Mouse (Mus musculus) midbrain, embryonic 11.5 days (tissue): ENCODE measurements around the gene Them4. TPM values are rescaled to one million over a fixed set of nuclear protein-coding genes. Genes with fewer than 3 reads are reported as not detected.
A peak's percentile ranks its signal among the peaks of the same experiment; 100 is the strongest.
"Not testable (repeated sequence)": the region's sequence is repeated elsewhere in the genome, so short reads cannot be mapped to it uniquely, and the experiment has no call there.

Experiments used
- ATAC-seq: fragments of 200-750 bp; cut with Nextera tagmentation; 2 replicates; pipeline ENCODE4 v1.8.0; 2017; ENCODE audit warnings: moderate TSS enrichment, moderate library complexity; ENCODE audit not compliant: low FRiP score
- DNase-seq: peaks from one replicate; pipeline ENCODE4 v3.0.0; 2015; ENCODE audit warnings: low spot score; ENCODE audit errors: missing footprints
- H3K27ac ChIP-seq: fragments of 300-500 bp; sonication (generic); 2 replicates; pipeline ENCODE4 v1.5.1; 2014; ENCODE audit warnings: low read depth, low read length
- H3K27me3 ChIP-seq: fragments of 300-500 bp; sonication (generic); 2 replicates; pipeline ENCODE4 v1.6.1; 2014; ENCODE audit warnings: mild to moderate bottlenecking, low read length, moderate library complexity, mixed read lengths; ENCODE audit not compliant: control insufficient read depth, insufficient read depth
- H3K36me3 ChIP-seq: fragments of 300-500 bp; sonication (generic); 2 replicates; pipeline ENCODE4 v1.6.1; 2014; ENCODE audit warnings: mild to moderate bottlenecking, low read length, moderate library complexity, mixed read lengths; ENCODE audit not compliant: control insufficient read depth, insufficient read depth
- H3K4me1 ChIP-seq: fragments of 300-500 bp; sonication (generic); 2 replicates; pipeline ENCODE4 v1.6.1; 2014; ENCODE audit warnings: low read length; ENCODE audit not compliant: control insufficient read depth, insufficient read depth
- H3K4me2 ChIP-seq: fragments of 300-500 bp; sonication (generic); 2 replicates; pipeline ENCODE4 v1.6.1; 2014; ENCODE audit warnings: mild to moderate bottlenecking, moderate library complexity
- H3K4me3 ChIP-seq: fragments of 300-500 bp; sonication (generic); 2 replicates; pipeline ENCODE4 v1.5.1; 2014; ENCODE audit warnings: low read depth, low read length
- H3K9ac ChIP-seq: fragments of 300-500 bp; sonication (generic); 2 replicates; pipeline ENCODE4 v1.6.1; 2014; ENCODE audit warnings: low read length
- H3K9me3 ChIP-seq: fragments of 300-500 bp; sonication (generic); 2 replicates; pipeline ENCODE4 v1.6.1; 2016; ENCODE audit warnings: low read length; ENCODE audit not compliant: control insufficient read depth
- WGBS: fragments of 180-500 bp; shearing (Covaris S2); extraction: QIAGEN DNeasy Blood & Tissue Kit; methylation state at CpG from one replicate; pipeline ENCODE4 v1.1.7; 2014; 5-methylcytosine and 5-hydroxymethylcytosine counted together
- polyA plus RNA-seq: library from polyadenylated mRNA; unstranded; fragments of >200 nt; fragmentation: Nextera tagmentation; extraction: Ambion mirVana; gene quantifications from 2 replicates; pipeline ENCODE4 v1.2.1, GENCODE M21; 2014

Gene Them4
- 12.8 and 14.5 TPM in 2 replicates for polyA plus RNA-seq

GRCm38 (mm10) chr3:94309633-94310363 lies at the start of gene Them4:
Them4 (plus strand) TSS chr3:94310089.
- peak within 1 kb of the TSS; percentile 63 for H3K9ac ChIP-seq
- H3K9me3 ChIP-seq, result no peaks in the 10 kb centered on the region
- H3K4me1 ChIP-seq, result no peaks in the 10 kb centered on the region
- DNase-seq, result peak; percentile 98
- H3K27ac ChIP-seq, result peak within 1 kb of the TSS; percentile 30
- no peaks in the 10 kb centered on the region for H3K36me3 ChIP-seq
- peak; percentile 98 for ATAC-seq
- peak within 1 kb of the TSS; percentile 66 for H3K4me2 ChIP-seq
- no peaks in the 10 kb centered on the region for H3K27me3 ChIP-seq
- H3K4me3 ChIP-seq, result peak within 1 kb of the TSS; percentile 42
- 3% methylated on average over 47 of the region's 47 CpGs for WGBS

DNA sequence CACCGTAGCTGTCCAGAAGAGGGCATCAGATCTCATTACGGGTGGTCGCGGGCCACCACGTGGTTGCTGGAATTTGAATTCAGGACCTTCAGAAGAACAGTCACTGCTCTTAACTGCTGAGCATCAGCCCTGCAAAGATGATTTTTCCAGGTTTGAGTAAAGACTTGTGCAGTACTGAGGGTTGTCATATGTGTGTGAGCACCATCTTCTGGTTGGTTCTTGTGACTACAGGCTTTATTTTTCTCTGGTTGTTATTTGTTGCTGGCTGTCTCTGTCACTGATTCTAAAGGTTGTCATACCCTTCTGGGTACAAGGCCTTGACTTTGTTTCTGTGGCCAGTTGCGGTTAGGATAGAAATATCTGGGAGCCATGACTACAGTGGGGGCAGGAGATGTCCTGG lies 49.3 kb upstream of the Them4 start:
- H3K27me3 ChIP-seq, result no peaks in the 10 kb centered on the region
- ATAC-seq (peak; percentile 73), DNase-seq (peak; percentile 83)
- no peak overlapping the region for H3K27ac ChIP-seq
- 55% methylated on average over 6 of the region's 6 CpGs for WGBS
- H3K36me3 ChIP-seq, result no peaks in the 10 kb centered on the region
- H3K4me3 ChIP-seq, result no peak overlapping the region
- no peak overlapping the region for H3K9ac ChIP-seq
- no peaks in the 10 kb centered on the region for H3K9me3 ChIP-seq
- H3K4me2 ChIP-seq, result no peak overlapping the region
- no peaks in the 10 kb centered on the region for H3K4me1 ChIP-seq

- DNase-seq, H3K36me3 ChIP-seq, H3K9me3 ChIP-seq, ATAC-seq, H3K4me3 ChIP-seq, H3K27me3 ChIP-seq, H3K27ac ChIP-seq, H3K4me1 ChIP-seq, H3K9ac ChIP-seq, H3K4me2 ChIP-seq: not testable (repeated sequence)
- 100% methylated on average over 1 of the region's 1 CpGs for WGBS
These were observed 46.2 kb upstream of the Them4 start, which contains the start of gene Gm4778 for GRCm38 (mm10) chr3:94263736-94264135. Gm4778 (plus strand) TSS chr3:94264036.

DNA sequence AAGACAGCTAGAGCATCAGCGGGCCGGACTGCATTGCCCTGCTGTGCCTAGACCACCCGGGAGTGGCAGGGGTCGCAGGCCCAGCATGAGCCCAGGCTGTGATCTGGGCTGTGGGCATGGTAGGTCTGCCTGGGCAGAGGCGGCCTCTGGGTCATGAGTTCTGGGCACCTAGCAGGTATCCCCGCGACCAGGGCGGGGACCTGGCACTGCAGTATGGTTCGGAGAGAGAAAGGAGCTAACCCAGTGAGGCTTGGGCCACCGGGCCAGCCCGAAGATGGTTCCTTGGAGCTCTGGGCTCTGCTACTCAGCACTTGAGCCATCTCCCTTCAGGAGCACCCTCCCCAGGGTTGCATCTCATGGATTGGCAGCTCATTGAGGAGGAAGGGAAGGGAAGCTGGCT lies 33.9 kb upstream of the Them4 start:
- no peak overlapping the region for H3K27ac ChIP-seq
- ATAC-seq, result no peak
- H3K9ac ChIP-seq, result no peak overlapping the region
- H3K9me3 ChIP-seq, result no peaks in the 10 kb centered on the region
- H3K4me2 ChIP-seq, result no peak overlapping the region
- 84% methylated on average over 11 of the region's 11 CpGs for WGBS
- DNase-seq, result no peak
- H3K27me3 ChIP-seq, result no peaks in the 10 kb centered on the region
- no peaks in the 10 kb centered on the region for H3K36me3 ChIP-seq
- no peaks in the 10 kb centered on the region for H3K4me1 ChIP-seq
- H3K4me3 ChIP-seq, result no peak overlapping the region

GRCm38 (mm10) chr3:94305457-94305856 lies 4.4 kb upstream of the Them4 start:
- Histone ChIP-seq H3K4me1 (no peaks in the 10 kb centered on the region), H3K9ac (no peak overlapping the region), H3K27ac (no peak overlapping the region), H3K36me3 (no peaks in the 10 kb centered on the region), H3K4me2 (no peak overlapping the region), H3K4me3 (no peak overlapping the region), H3K27me3 (no peaks in the 10 kb centered on the region), H3K9me3 (no peaks in the 10 kb centered on the region)
- ATAC-seq (no peak), DNase-seq (no peak)
- 83% methylated on average over 1 of the region's 1 CpGs for WGBS

DNA sequence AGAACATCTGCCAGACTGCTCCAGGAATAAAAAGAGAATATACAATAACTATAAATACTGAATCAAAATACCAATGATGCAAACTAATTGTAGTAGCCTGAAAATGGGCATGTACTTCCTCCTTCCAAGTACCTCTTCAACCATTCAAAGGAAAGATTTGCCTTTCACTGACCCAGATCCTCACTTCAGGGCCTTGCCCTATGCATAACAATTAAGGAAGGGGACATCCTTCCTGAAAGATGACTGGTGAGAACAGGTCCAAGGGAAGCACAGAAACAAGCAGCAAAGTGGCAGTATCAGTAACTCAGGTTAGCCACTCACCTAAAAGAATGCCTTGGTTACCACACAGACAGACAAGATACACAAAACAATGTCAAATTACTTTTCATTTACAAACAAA lies 2.9 kb upstream of the Them4 start:
- no peak overlapping the region for H3K4me3 ChIP-seq
- no peak overlapping the region for H3K9ac ChIP-seq
- H3K27ac ChIP-seq, result no peak overlapping the region
- no peak for ATAC-seq
- no peak overlapping the region for H3K4me2 ChIP-seq
- H3K27me3 ChIP-seq, result no peaks in the 10 kb centered on the region
- no peak for DNase-seq
- no peaks in the 10 kb centered on the region for H3K36me3 ChIP-seq
- no peaks in the 10 kb centered on the region for H3K9me3 ChIP-seq
- no peaks in the 10 kb centered on the region for H3K4me1 ChIP-seq

DNA sequence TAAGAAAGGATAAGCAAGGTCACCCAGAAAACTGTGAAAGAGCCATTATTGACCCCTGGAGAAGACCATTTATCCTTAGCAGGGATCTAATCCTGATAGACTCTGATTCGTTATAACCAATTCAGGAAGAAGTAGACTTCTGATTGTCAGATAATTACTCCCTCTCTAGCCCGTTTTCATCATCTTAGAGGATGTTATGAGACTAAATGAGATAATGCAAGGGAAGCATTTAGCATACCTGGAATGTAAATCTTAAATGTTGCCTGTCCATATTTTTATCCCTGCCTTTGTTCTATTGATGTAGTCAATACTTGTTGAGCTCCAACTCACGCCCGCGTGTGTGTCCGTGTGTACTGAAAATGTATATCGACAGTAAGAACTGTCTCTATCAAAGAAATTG lies 602 bp downstream of the Them4 start:
- no peaks in the 10 kb centered on the region for H3K9me3 ChIP-seq
- H3K27me3 ChIP-seq, result no peaks in the 10 kb centered on the region
- peak overlapping the region; percentile 66 for H3K4me2 ChIP-seq
- ATAC-seq (no peak), DNase-seq (peak; percentile 86)
- peak overlapping the region; percentile 42 for H3K4me3 ChIP-seq
- H3K4me1 ChIP-seq, result no peaks in the 10 kb centered on the region
- H3K27ac ChIP-seq, result peak overlapping the region; percentile 30; the same call in 1 of the 2 replicates
- no peaks in the 10 kb centered on the region for H3K36me3 ChIP-seq
- 58% methylated on average over 7 of the region's 7 CpGs for WGBS
- H3K9ac ChIP-seq, result peak overlapping the region; percentile 63

DNA sequence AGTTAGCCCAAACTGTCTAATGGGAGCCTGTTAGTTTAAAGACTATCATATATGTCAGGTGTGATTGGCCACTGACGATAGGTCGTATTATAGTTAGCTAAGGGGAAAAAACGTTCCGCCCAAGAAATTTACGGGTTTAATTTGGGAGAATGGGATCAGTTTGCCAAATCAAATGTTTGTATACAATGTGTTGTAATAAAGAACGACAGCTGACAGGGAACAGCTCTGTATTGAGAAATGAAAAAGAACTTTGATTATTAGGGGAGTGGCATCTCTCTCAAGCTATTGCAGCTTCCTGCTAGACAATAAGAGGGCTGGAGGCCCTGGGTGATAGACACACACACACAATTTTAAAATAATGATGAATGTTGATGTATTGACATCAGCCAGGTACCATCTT lies 1.0 kb downstream of the Them4 start:
- H3K4me1 ChIP-seq, result no peaks in the 10 kb centered on the region
- 0 out of 2 replicates have a peak overlapping the region, but pooled peaks have one; percentile 42 for H3K4me3 ChIP-seq
- H3K4me2 ChIP-seq, result peak overlapping the region; percentile 66
- DNase-seq (peak; percentile 86), ATAC-seq (no peak)
- 85% methylated on average over 6 of the region's 6 CpGs for WGBS
- no peaks in the 10 kb centered on the region for H3K27me3 ChIP-seq
- no peaks in the 10 kb centered on the region for H3K9me3 ChIP-seq
- H3K27ac ChIP-seq, result no peak overlapping the region
- H3K36me3 ChIP-seq, result no peaks in the 10 kb centered on the region
- H3K9ac ChIP-seq, result no peak overlapping the region

- no peak overlapping the region for H3K27ac ChIP-seq
- H3K27me3 ChIP-seq, result no peaks in the 10 kb centered on the region
- no peaks in the 10 kb centered on the region for H3K9me3 ChIP-seq
- H3K36me3 ChIP-seq, result no peaks in the 10 kb centered on the region
- no peaks in the 10 kb centered on the region for H3K4me1 ChIP-seq
- H3K4me3 ChIP-seq, result no peak overlapping the region
- no peak for ATAC-seq
- 81% methylated on average over 4 of the region's 4 CpGs for WGBS
- no peak overlapping the region for H3K9ac ChIP-seq
- DNase-seq, result no peak
- peak overlapping the region; percentile 66; the same call in 1 of the 2 replicates for H3K4me2 ChIP-seq
These were observed 1.5 kb downstream of the Them4 start for GRCm38 (mm10) chr3:94311376-94311775.
